Mouse (Mus musculus) heart, postnatal 0 days (tissue): Measurements from ENCODE around the gene Exo5. TPM values are rescaled to one million over a fixed set of nuclear protein-coding genes. Genes with fewer than 3 reads are reported as not detected.

Experiments used
- ATAC-seq: fragments of 200-750 bp; cut with Nextera tagmentation; 2 replicates; pipeline ENCODE4 v1.8.0; 2017; ENCODE audit warnings: low read depth, moderate number of reproducible peaks, moderate library complexity; ENCODE audit not compliant: insufficient read depth
- DNase-seq: peaks from one replicate; pipeline ENCODE4 v3.0.0-alpha.2; 2016; ENCODE audit warnings: low spot score
- H3K27ac ChIP-seq: fragments of 300-500 bp; sonication (generic); 2 replicates; pipeline ENCODE4 v1.5.1; 2014; ENCODE audit warnings: low read depth, mild to moderate bottlenecking
- H3K27me3 ChIP-seq: fragments of 300-500 bp; sonication (generic); 2 replicates; pipeline ENCODE4 v1.6.1; 2014; ENCODE audit warnings: low read length, mixed read lengths; ENCODE audit not compliant: control insufficient read depth, insufficient read depth
- H3K36me3 ChIP-seq: fragments of 300-500 bp; sonication (generic); replicated peaks from 2 replicates; pipeline ENCODE4 v1.6.1; 2014; ENCODE audit warnings: low read length, mixed read lengths; ENCODE audit not compliant: control insufficient read depth, insufficient read depth
- H3K4me1 ChIP-seq: fragments of 300-500 bp; sonication (generic); 2 replicates; pipeline ENCODE4 v1.6.1; 2014; ENCODE audit warnings: antibody characterized with exemption; ENCODE audit not compliant: control insufficient read depth, insufficient read depth
- H3K4me2 ChIP-seq: fragments of 300-500 bp; sonication (generic); 2 replicates; pipeline ENCODE4 v1.6.1; 2014; ENCODE audit warnings: low read depth, mild to moderate bottlenecking, low read length, moderate library complexity
- H3K4me3 ChIP-seq: fragments of 300-500 bp; sonication (generic); 2 replicates; pipeline ENCODE4 v1.5.1; 2014; ENCODE audit warnings: low read depth, low read length
- H3K9ac ChIP-seq: fragments of 300-500 bp; sonication (generic); replicated peaks from 2 replicates; pipeline ENCODE4 v1.6.1; 2014; ENCODE audit warnings: low read depth, low read length, mixed read lengths
- H3K9me3 ChIP-seq: fragments of 300-500 bp; sonication (generic); replicated peaks from 2 replicates; pipeline ENCODE4 v1.6.1; 2016; ENCODE audit warnings: low read length; ENCODE audit not compliant: control insufficient read depth
- CTCF ChIP-seq: IDR thresholded peaks from 2 replicates; pipeline ENCODE4 v1.5.1; 2016; ENCODE audit warnings: antibody characterized with exemption, control low read depth, low read depth
- EP300 ChIP-seq: IDR thresholded peaks from 2 replicates; pipeline ENCODE4 v1.6.1; 2016; ENCODE audit warnings: antibody characterized with exemption, low read depth
- WGBS: fragments of 180-500 bp; shearing (Covaris S2); extraction: QIAGEN DNeasy Blood & Tissue Kit; methylation state at CpG from one replicate; pipeline ENCODE4 v1.1.7; 2014; 5-methylcytosine and 5-hydroxymethylcytosine counted together
- polyA plus RNA-seq: library from polyadenylated mRNA; unstranded; fragments of >200 nt; fragmentation: Nextera tagmentation; extraction: Ambion mirVana; gene quantifications from 2 replicates; pipeline ENCODE4 v1.2.1, GENCODE M21; 2015
- total RNA-seq: library from RNA; depleted of rRNA; stranded (reverse); fragments of >200 nt; gene quantifications from 2 replicates; pipeline ENCODE4 v1.2.3, GENCODE M21; 2014; ENCODE audit warnings: low replicate concordance

Gene Exo5
- total and polyA plus RNA-seq, 2 experiments from 2014 or later, result 0.80 to 6.1 TPM

GRCm38 (mm10) chr4:120953667-120954066 lies 28.9 kb upstream of the Exo5 start:
- 74% methylated on average over 1 of the region's 1 CpGs for WGBS
- Histone ChIP-seq H3K9ac (no peak overlapping the region), H3K4me1 (peaks cover 3% of the 10 kb centered on the region; the same call in 1 of the 2 replicates), H3K4me3 (no peak overlapping the region), H3K4me2 (no peak overlapping the region), H3K27ac (no peak overlapping the region), H3K36me3 (no peaks in the 10 kb centered on the region), H3K27me3 (no peaks in the 10 kb centered on the region), H3K9me3 (no peaks in the 10 kb centered on the region)
- DNase-seq (no peak), ATAC-seq (no peak)
- no peak for TF ChIP-seq CTCF

DNA sequence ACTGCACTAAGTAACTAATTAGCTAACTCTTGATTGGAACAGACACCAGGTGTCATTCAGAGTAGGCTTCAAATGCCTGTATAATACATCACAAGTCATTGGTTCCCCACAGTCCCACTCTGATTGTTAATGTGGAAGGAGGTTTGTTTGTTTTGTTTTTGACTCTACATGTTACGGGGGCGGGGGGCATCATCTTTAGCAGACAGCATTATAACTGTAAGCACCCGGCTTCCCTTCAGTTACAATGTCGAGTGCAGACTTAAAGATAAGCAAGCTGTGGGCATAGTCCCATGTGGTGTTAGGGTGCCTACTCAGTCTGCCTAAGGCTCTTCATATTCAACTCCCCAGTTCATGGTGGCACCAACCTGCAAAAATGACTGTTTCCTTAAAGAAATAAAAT lies 28.2 kb upstream of the Exo5 start:
- ATAC-seq, result no peak
- 53% methylated on average over 4 of the region's 4 CpGs for WGBS

DNA sequence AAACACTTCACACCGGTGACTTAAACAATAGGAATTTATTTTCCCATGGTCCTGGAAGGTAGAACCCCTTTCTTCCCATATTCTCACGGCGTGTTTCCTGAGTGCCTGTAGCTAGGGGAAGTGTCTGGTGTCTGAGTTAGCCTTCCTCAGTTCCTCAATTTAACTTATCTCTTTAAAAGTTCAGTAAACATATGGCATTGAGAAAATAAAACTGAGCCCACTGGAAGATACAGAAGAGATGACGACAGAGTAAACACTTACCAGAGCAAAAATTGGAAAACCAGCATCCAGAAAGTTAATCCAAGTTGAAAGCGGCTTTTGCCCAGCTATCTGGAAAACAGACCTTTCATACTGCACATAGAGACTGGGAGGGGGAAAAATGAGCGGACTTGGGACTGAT lies 27.3 kb upstream of the Exo5 start:
- H3K4me2 ChIP-seq, result peak overlapping the region; percentile 97
- H3K4me3 ChIP-seq, result peak overlapping the region; percentile 80
- TF ChIP-seq CTCF (no peak), EP300 (no peak)
- H3K36me3 ChIP-seq, result peaks cover 4% of the 10 kb centered on the region; the same call in 1 of the 2 replicates
- peaks cover 3% of the 10 kb centered on the region; the same call in 1 of the 2 replicates for H3K4me1 ChIP-seq
- ATAC-seq (peak; percentile 30), DNase-seq (peak; percentile 48)
- 29% methylated on average over 6 of the region's 6 CpGs for WGBS
- peak overlapping the region; percentile 94 for H3K27ac ChIP-seq
- no peaks in the 10 kb centered on the region for H3K27me3 ChIP-seq
- no peaks in the 10 kb centered on the region for H3K9me3 ChIP-seq
- H3K9ac ChIP-seq, result peak overlapping the region; percentile 84

More for the DNA sequence above, 28.2 kb upstream of the Exo5 start:
- no peaks in the 10 kb centered on the region for H3K27me3 ChIP-seq
- peaks cover 3% of the 10 kb centered on the region; the same call in 1 of the 2 replicates for H3K4me1 ChIP-seq
- H3K27ac ChIP-seq, result peak overlapping the region; percentile 94; the same call in 1 of the 2 replicates
- no peak overlapping the region for H3K4me2 ChIP-seq
- no peak for TF ChIP-seq EP300
- TF ChIP-seq CTCF, result no peak
- no peak for DNase-seq
- no peaks in the 10 kb centered on the region for H3K36me3 ChIP-seq
- H3K9me3 ChIP-seq, result no peaks in the 10 kb centered on the region
- H3K4me3 ChIP-seq, result no peak overlapping the region
- no peak overlapping the region for H3K9ac ChIP-seq

DNA sequence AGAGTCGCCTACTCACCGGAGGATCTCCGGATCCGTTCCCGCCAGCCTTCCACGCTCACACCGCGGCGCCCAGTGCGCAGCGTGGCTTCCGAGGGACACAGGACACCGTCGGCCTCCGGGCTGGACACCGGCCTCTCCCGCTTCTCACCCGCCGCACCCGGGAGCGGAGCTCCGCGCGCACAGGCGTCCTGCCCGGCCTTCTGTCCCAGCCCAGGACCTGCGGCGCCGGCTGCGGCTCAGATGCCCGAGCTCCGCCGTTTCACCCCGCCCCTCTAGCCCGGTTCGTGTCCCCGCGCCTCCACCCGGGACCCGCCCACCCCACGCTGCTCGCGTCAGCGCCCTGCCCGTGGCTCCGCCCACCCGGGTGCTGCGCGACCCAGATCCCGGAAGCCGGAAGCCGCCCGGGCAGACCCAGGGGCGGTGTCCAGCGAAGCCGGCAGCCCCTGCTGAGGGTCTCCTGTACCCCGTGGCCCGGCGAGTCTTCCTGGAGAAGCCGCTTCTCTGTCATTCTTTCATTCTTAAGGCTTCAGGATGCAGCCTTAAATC lies 26.7 kb upstream of the Exo5 start, which contains the start of gene Zfp69:
Zfp69 (minus strand) TSS at position 272 of the 546 bp plus-strand sequence.
- TF ChIP-seq EP300 (no peak), CTCF (no peak)
- H3K4me3 ChIP-seq, result peak within 1 kb of the TSS; percentile 80
- no peaks in the 10 kb centered on the region for H3K27me3 ChIP-seq
- H3K9me3 ChIP-seq, result no peaks in the 10 kb centered on the region
- WGBS, result under 1% methylated on average over 52 of the region's 60 CpGs
- H3K27ac ChIP-seq, result peak within 1 kb of the TSS; percentile 94
- ATAC-seq, result peak; percentile 99
- peaks cover 10% of the 10 kb centered on the region for H3K36me3 ChIP-seq
- peak within 1 kb of the TSS; percentile 97 for H3K4me2 ChIP-seq
- H3K4me1 ChIP-seq, result peaks cover 3% of the 10 kb centered on the region; the same call in 1 of the 2 replicates
- DNase-seq, result peak; percentile 92
- peak within 1 kb of the TSS; percentile 84 for H3K9ac ChIP-seq

DNA sequence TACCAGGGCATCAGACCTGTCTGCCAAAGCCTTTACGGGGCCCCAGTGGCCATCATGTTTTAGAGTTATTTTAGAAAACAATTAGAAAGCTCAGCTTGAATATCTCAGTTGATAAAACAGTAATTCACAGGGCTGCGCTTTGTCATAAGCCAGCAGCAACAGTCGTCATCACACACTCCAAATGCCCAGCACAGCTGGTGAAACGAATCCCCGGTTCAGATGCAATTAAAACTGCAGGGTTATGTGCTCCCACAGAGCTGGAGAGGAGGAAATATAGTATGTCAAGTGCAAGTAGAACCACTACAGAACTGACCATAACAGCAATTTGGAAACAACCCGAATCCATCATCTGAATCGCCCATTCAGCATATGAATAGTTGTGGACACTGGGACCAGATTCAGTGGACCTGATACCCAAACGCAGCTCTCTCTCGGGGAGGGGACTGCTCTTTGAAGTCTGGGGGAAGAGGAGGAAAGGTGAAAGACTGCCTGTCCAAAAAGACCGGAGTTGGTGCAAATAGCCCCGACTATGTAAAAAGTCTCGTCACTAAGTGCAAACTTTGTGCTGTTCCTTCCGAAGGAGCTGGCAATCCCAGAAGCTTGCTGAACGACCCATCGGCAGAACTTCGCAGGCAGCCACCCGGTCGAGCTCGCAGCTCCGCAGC lies 26.1 kb upstream of the Exo5 start:
- Histone ChIP-seq H3K9me3 (no peaks in the 10 kb centered on the region), H3K4me1 (peaks cover 3% of the 10 kb centered on the region; the same call in 1 of the 2 replicates), H3K27ac (peak overlapping the region; percentile 94), H3K4me3 (peak overlapping the region; percentile 80), H3K27me3 (no peaks in the 10 kb centered on the region), H3K9ac (peak overlapping the region; percentile 84), H3K36me3 (peaks cover 15% of the 10 kb centered on the region), H3K4me2 (peak overlapping the region; percentile 97)
- under 1% methylated on average over 20 of the region's 20 CpGs for WGBS
- no peak for TF ChIP-seq EP300
- TF ChIP-seq CTCF, result no peak
- ATAC-seq, result no peak
- DNase-seq, result peak; percentile 18
